25 mouse cellular contexts compared by ENCODE assay signal in genomic region chr13:29677559-29677958, GRCm38 (mm10).
"Had no signal": no experiment of that assay in that cellular context is flagged by ENCODE, and none has a peak within 500 bp of the region (broad histone marks: within the 10 kb centered on the region; RNA-seq: fewer than 3 reads in every experiment).

No protein-coding gene starts in this region.

- H3K27ac ChIP-seq: heart, embryonic 10.5 days; hindbrain, embryonic 13.5 days; hindbrain, embryonic 15.5 days; hindbrain, postnatal 0 days; kidney, embryonic 15.5 days; kidney, postnatal 0 days; limb, embryonic 13.5 days; limb, embryonic 15.5 days; liver, embryonic 13.5 days; liver, embryonic 15.5 days had no signal

- H3K9ac ChIP-seq: heart, embryonic 12.5 days; hindbrain, embryonic 13.5 days; hindbrain, embryonic 15.5 days; kidney, embryonic 15.5 days; limb, embryonic 13.5 days; limb, embryonic 15.5 days; liver, embryonic 13.5 days; liver, embryonic 15.5 days had no signal

- H3K9me3 ChIP-seq: heart, embryonic 10.5 days; heart, embryonic 12.5 days; hindbrain, embryonic 13.5 days; hindbrain, embryonic 15.5 days; kidney, embryonic 15.5 days; limb, embryonic 13.5 days; limb, embryonic 15.5 days; liver, embryonic 13.5 days; liver, embryonic 15.5 days had no signal

- H3K4me1 ChIP-seq: hindbrain, embryonic 13.5 days; hindbrain, embryonic 15.5 days; limb, embryonic 15.5 days; liver, embryonic 13.5 days; liver, embryonic 15.5 days had no signal

- H3K36me3 ChIP-seq: heart, embryonic 10.5 days; heart, embryonic 12.5 days; hindbrain, embryonic 13.5 days; hindbrain, embryonic 15.5 days; kidney, embryonic 15.5 days; limb, embryonic 13.5 days; limb, embryonic 15.5 days; liver, embryonic 13.5 days; liver, embryonic 15.5 days had no signal

- DNase-seq: gastrocnemius, postnatal 10 days; gastrocnemius, postnatal 36 days; heart, adult 18-20 months; heart, postnatal 14 days; heart, postnatal 36 days; kidney, adult 11 months; kidney, adult 2 months; kidney, adult 9 months; kidney, postnatal 14 days; kidney, postnatal 36 days; layer of hippocampus, adult 9-11 months; layer of hippocampus, postnatal 36 days; left cerebral cortex, postnatal 4 days; liver, embryonic 13.5 days had no signal

- ATAC-seq: hindbrain, postnatal 0 days; intestine, embryonic 16.5 days had no signal

- H3K27me3 ChIP-seq: heart, embryonic 12.5 days; hindbrain, embryonic 13.5 days; hindbrain, embryonic 15.5 days; kidney, embryonic 15.5 days; limb, embryonic 13.5 days; limb, embryonic 15.5 days; liver, embryonic 13.5 days; liver, embryonic 15.5 days had no signal

- H3K4me3 ChIP-seq: heart, embryonic 10.5 days; heart, embryonic 12.5 days; hindbrain, embryonic 13.5 days; hindbrain, embryonic 15.5 days; kidney, embryonic 15.5 days; limb, embryonic 13.5 days; limb, embryonic 15.5 days; liver, embryonic 13.5 days; liver, embryonic 15.5 days had no signal

- H3K4me2 ChIP-seq: heart, embryonic 12.5 days; hindbrain, embryonic 13.5 days; hindbrain, embryonic 15.5 days; kidney, embryonic 15.5 days; limb, embryonic 13.5 days; limb, embryonic 15.5 days; liver, embryonic 13.5 days; liver, embryonic 15.5 days had no signal
